Mouse (Mus musculus) cerebellum, adult 2 months (tissue): ENCODE measurements around the gene Grm7. TPM values are rescaled to one million over a fixed set of nuclear protein-coding genes. Genes with fewer than 3 reads are reported as not detected.

Experiments
- DNase-seq, 2 experiments: peaks; one replicate each; pipeline ENCODE4 v3.0.0; 2021
- H3K27ac ChIP-seq: fragments of 200-500 bp; 2 replicates; pipeline ENCODE4 v1.5.1; 2012; ENCODE audit warnings: low read length, control low read depth, inconsistent platforms; ENCODE audit not compliant: insufficient read depth
- H3K27me3 ChIP-seq: fragments of 200-500 bp; 2 replicates; pipeline ENCODE4 v1.6.1; 2012; ENCODE audit warnings: inconsistent platforms, mild to moderate bottlenecking, low read length, moderate library complexity; ENCODE audit not compliant: control insufficient read depth, insufficient read depth
- H3K4me1 ChIP-seq: fragments of 200-500 bp; 2 replicates; pipeline ENCODE4 v1.6.1; 2011; ENCODE audit warnings: low read length; ENCODE audit not compliant: control insufficient read depth, insufficient read depth
- H3K4me3 ChIP-seq: fragments of 200-500 bp; replicated peaks from 2 replicates; pipeline ENCODE3; 2011; ENCODE audit warnings: mild to moderate bottlenecking, low read depth, low read length, control low read depth; ENCODE audit not compliant: insufficient read depth
- CTCF ChIP-seq: fragments of 200-500 bp; IDR thresholded peaks from 2 replicates; pipeline ENCODE4 v1.5.1; 2011; ENCODE audit warnings: low read depth, mild to moderate bottlenecking, control low read depth, low read length, moderate library complexity, borderline replicate concordance; ENCODE audit not compliant: insufficient read depth
- POLR2A ChIP-seq: fragments of 200-500 bp; IDR thresholded peaks from 2 replicates; pipeline ENCODE4 v1.6.1; 2011; ENCODE audit warnings: low read length, control low read depth, borderline replicate concordance; ENCODE audit not compliant: insufficient read depth
- WGBS: fragments of 180-500 bp; shearing (Covaris S2); methylation state at CpG from one replicate; pipeline ENCODE4 v1.1.7; 2018; 5-methylcytosine and 5-hydroxymethylcytosine counted together
- polyA plus RNA-seq: library from polyadenylated mRNA; depleted of rRNA; stranded (reverse); fragments of >200 nt; gene quantifications from 2 replicates; pipeline ENCODE4 v1.2.3, GENCODE M21; 2012

Gene Grm7
- polyA plus RNA-seq, 1 experiment, result 22.9 TPM

DNA sequence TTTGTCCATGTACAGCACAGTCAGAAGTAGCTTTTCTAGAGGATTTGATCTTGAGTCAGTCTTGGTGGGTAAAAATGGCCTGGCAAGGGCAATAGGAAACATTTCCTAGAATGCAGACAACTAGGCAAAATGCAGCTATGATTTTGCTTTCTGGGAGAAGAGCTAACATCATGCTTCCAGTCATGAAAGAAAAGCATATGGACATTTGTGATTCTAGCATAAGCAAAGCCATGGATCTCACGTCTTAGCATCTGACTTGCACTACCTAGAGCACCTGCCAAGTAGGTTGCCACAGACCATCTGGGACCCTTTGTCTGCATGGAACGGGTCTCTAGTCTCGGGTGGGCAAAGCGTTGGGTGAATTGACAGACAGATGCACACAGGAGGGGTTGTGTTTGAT is 842.2 kb downstream of the Grm7 start:
- Histone ChIP-seq H3K4me1 (no peaks in the 10 kb centered on the region), H3K27me3 (no peaks in the 10 kb centered on the region), H3K4me3 (no peak overlapping the region), H3K27ac (no peak overlapping the region)
- WGBS, result 17% methylated on average over 4 of the region's 4 CpGs
- TF ChIP-seq CTCF, result no peak
- no peak for TF ChIP-seq POLR2A
- no peak for DNase-seq

DNA sequence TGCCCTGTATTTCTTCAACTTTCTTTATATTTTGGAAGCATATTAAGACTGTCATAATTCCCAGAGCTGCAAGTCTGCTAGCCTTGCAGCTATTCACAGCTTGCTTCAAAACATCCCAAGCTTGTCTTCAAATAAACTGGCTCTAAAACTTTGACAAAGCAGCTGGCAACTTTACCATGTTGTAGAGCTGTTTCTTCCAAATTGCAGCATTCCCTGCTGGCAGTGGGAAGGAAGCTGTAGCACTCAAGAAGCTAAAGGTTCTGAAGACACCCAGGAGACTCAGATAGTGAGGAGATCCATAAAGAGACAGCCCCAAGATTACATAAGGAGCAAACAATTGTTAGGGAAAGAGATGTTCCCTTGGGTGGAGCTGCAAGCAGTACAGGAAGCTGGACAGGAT is 846.8 kb downstream of the Grm7 start:
- Histone ChIP-seq H3K27ac (no peak overlapping the region), H3K4me1 (no peaks in the 10 kb centered on the region), H3K27me3 (no peaks in the 10 kb centered on the region), H3K4me3 (no peak overlapping the region)
- no peak for DNase-seq
- no peak for TF ChIP-seq POLR2A
- no peak for TF ChIP-seq CTCF

DNA sequence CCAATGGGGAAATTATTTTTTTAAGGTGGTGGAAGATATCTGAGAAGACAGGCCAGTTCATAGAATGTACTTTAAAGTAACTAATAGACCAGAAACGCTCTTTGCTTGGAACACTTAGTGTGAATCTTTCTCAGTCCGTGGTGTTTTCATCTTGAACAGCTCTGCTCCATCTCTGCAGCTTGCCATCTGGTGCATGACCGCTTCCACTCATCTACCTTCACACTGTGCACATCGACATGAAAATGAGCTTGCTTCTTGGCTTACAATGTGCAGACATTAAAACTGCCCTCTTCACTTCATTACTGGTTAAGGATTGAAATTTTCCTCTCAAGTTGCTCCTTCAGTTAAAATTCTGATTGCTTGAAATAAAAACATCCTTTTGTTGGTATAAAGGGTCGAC is 854.2 kb downstream of the Grm7 start:
- no peak overlapping the region for H3K4me3 ChIP-seq
- TF ChIP-seq CTCF (no peak), POLR2A (no peak)
- H3K4me1 ChIP-seq, result no peaks in the 10 kb centered on the region
- no peak overlapping the region for H3K27ac ChIP-seq
- no peak for DNase-seq
- no peaks in the 10 kb centered on the region for H3K27me3 ChIP-seq
- 37% methylated on average over 5 of the region's 5 CpGs for WGBS

DNA sequence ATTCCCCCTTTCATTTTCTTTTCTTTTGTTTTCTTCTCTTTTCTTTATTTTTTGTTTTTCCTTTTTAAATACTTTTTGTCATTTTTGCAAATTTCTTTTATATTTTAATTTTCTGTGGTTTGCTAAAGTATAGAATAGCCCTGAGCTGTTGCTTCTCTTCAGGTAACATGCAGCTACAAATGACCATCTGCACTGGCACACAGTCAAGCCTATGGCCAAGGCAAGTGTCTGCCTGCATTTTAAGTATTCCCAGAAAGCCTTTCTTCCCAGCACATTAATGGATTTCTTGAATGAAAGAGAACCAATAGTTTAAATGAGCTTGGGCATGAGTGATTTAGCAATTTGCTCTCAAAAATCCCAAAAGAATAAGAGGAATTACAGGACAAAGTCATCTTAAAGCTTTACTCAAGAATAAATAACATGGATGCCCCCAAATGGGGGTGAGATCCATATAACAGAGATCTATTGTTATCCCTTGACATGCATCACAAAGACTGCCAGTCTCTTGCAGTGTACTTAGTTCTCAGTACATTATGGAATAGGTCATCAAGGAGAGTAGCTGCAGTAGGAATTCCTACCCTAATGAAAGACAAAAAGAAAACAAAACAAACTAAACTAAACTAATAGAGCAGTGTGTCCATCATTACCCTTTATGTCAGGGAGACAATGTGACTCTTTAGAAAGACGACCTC is 865.5 kb downstream of the Grm7 start:
- TF ChIP-seq POLR2A, result no peak
- no peak for TF ChIP-seq CTCF
- no peak for DNase-seq
- Histone ChIP-seq H3K4me3 (no peak overlapping the region), H3K27me3 (no peaks in the 10 kb centered on the region), H3K27ac (no peak overlapping the region), H3K4me1 (no peaks in the 10 kb centered on the region)
- WGBS, result 49% methylated on average over 1 of the region's 1 CpGs

DNA sequence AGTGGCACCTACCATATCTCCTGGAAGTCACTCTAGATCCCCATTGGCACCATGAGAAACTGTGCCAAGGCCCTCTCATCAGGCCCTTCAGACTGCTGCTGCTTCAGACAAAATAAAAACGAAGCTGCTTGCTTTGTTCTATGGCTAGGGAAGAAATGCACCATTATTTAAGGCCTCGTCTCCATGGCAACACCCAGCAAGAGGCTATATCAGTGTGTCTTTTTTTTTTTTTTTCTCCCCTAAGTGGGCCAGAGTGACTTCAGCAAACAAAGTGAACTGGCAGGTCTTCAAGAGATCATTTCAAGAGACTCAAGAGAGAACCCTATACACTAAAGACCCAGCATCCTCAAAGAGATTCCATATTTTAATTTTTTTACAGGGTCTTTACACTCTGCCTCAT is 867.0 kb downstream of the Grm7 start:
- DNase-seq, result no peak
- WGBS, result 49% methylated on average over 2 of the region's 2 CpGs
- H3K27me3 ChIP-seq, result no peaks in the 10 kb centered on the region
- H3K4me3 ChIP-seq, result no peak overlapping the region
- TF ChIP-seq POLR2A, result no peak
- H3K4me1 ChIP-seq, result no peaks in the 10 kb centered on the region
- H3K27ac ChIP-seq, result no peak overlapping the region

DNA sequence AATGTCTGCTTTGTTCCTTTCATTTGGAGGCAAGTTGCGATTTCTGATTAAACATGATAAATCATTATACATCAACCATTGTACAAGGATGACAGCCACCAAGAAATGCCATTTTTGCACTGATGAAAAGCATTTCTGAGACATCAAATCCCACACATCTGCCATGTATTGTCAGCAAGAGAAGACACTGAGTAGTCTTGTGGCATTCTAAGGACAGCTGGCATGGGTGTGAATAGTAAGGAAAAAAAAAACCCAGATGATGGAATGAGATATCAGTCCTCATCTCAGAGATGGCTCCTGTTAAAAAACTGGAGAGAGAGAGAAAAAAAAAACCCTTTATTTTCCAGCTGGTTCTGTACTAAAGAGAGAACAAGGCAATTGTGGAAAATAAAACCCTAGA is 875.8 kb downstream of the Grm7 start:
- no peak for TF ChIP-seq POLR2A
- TF ChIP-seq CTCF, result no peak
- no peak overlapping the region for H3K4me3 ChIP-seq
- no peaks in the 10 kb centered on the region for H3K27me3 ChIP-seq
- H3K4me1 ChIP-seq, result no peaks in the 10 kb centered on the region
- H3K27ac ChIP-seq, result no peak overlapping the region
- DNase-seq, result no peak
- 90% methylated on average over 1 of the region's 1 CpGs for WGBS

DNA sequence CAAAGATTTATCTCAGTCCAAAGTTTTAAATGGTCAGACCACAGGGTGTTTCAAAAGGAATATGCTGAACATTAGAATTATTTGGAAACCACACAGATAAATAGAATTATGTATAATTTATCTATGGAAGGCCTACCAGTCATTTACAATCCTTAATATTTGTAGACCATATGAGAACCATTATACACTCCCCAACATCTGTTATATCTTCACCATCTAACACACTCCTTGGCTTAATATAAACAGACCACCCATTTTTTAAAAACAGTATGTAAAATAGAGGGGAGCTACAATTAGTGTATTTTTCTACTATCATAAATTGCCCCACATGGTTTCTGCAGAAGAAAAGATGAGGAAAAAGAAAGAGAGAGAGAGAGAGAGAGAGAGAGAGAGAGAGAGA is 876.7 kb downstream of the Grm7 start:
- TF ChIP-seq POLR2A (no peak), CTCF (no peak)
- no peak overlapping the region for H3K27ac ChIP-seq
- no peak overlapping the region for H3K4me3 ChIP-seq

DNA sequence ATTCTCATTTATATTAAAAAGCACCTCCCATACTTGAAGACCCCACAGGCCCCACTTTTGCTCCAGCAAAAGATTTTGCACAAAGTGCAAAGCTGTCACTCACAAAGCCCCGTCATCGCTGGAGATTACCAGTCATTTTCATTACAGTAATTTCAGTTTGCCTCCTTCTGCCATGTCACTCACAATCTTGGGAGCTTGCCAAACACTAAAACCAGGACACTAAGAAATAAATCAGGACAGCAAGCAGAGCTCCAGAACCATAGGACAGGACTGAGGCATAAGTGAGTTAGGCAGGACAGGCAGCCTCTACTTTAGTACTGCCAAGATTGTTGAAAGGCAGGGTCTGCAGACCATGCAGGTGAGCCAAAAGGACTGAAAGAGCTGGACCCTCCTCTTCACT is 884.6 kb downstream of the Grm7 start:
- no peaks in the 10 kb centered on the region for H3K27me3 ChIP-seq
- H3K27ac ChIP-seq, result no peak overlapping the region
- WGBS, result 27% methylated on average over 2 of the region's 2 CpGs
- no peaks in the 10 kb centered on the region for H3K4me1 ChIP-seq
- H3K4me3 ChIP-seq, result no peak overlapping the region
- no peak for TF ChIP-seq CTCF
- no peak for TF ChIP-seq POLR2A
- peak; percentile 8 to 43 for DNase-seq

More for the DNA sequence above, 876.7 kb downstream of the Grm7 start:
- DNase-seq, result no peak
- Histone ChIP-seq H3K27me3 (no peaks in the 10 kb centered on the region), H3K4me1 (no peaks in the 10 kb centered on the region)
